Mouse (Mus musculus): ENCODE measurements around the gene Zbtb5.
"Not testable (repeated sequence)": the region's sequence is repeated elsewhere in the genome, so short reads cannot be mapped to it uniquely, and the experiment has no call there.

The Zbtb5 gene

DNA sequence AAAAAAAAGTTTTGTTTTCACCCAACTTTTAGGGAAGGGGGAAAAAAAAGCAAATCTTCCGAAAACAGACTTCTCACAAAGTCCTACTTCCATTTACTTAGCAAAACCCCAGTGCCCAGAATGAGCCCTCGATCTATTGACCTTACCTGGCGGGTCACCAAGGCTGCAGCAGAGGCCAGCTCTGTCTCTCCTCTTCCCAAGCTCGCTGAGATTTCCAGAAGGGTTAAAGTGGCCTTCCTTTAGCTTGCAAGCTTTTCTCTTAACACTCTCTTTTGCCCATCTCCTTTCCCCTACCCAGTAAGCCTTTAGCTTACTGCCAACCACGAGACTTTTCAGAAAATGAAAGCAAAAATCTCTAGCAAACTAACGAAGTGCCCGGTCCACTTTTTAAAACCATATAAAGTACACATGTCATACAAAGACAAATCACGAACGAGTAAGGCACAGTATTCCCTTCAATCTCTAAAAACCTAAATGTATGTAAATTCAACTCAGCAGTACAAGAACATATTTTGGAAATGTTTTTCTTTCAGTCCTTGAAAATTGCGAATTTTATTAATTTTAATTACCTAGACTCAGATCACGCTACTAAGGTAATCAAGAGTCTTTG is 1.3 kb downstream of the Zbtb5 start:
- DNase-seq, result peak; percentile 40 to 52

DNA sequence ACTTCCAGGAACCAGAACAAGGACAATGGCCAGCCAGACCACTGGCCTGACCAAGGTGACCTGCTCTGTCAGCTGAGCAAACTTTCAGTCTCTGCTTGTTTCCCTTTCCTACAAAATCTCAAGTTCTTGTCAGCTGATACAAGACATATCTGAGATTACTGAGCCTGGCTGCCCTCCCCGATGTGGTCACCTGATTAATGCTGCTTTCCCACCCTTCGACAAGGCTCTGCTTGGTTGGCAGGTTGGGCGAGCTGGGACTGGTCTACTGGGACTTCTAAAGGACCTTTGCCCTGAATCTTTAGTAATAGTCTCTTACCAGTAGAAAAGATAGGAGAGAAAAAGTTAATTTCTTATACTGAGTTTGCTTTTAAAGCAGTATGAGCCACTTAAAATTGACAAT is 6.8 kb downstream of the Zbtb5 start:
- DNase-seq, result no peak

DNA sequence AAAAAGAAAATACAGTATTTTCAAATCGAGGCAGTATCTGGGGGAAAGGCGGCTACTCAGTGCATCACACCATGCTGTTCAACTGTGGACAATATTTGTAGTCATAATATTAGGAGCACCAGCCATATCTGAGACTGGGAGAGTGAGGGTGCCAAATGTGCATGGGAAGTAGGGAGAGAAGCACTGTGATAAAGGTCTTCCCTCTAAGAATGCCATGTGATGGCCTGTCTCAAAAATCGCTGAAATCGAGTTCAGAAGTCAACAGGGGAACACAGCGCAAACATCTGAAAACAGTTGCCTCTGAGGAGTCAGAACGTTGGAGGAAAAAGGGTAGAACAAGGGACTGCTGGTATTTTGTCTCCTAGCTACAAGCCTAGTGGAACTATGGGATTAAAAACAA is 12.2 kb downstream of the Zbtb5 start:
- no peak for DNase-seq

DNA sequence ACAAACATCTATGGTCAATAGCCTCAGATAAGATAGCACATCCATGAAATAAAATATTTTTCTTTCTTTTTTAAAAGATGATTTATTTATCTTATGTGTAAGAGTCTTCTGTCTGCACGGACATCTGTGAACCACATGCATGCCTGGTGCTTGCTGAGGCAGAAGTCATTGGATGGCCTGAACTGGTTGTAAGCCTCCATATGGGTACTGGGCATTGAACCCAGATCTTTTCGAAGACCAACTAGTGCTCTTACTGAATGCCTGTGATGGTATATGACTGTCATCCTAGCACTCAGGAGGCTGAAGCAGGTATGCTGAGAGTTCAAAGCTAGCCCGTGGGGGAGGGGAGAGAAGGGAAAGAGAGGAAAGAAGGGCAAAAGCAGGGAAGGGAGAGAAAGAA is 14.1 kb downstream of the Zbtb5 start:
- DNase-seq, result peak in 1 of 2 experiments; percentile 55

DNA sequence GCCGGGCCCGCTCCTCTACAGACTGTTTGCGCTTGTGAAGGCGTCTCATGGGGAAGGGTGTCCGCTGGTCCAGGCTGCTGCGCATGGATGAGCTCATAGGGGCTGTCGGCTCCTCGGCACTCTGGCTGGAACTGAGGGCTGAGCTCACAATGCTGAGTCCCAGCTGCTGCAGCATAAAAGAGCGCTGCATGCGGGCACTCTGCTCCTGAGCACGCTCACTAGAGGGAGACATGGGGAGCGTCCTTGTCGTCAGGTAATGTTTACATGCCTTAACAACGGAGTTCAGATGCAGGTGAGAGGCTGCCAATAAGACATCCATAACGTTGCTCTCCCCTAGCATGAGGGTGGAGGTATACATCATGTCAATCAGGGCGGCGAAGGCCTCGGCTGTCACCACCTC is 17.4 kb downstream of the Zbtb5 start:
- DNase-seq, result no peak

DNA sequence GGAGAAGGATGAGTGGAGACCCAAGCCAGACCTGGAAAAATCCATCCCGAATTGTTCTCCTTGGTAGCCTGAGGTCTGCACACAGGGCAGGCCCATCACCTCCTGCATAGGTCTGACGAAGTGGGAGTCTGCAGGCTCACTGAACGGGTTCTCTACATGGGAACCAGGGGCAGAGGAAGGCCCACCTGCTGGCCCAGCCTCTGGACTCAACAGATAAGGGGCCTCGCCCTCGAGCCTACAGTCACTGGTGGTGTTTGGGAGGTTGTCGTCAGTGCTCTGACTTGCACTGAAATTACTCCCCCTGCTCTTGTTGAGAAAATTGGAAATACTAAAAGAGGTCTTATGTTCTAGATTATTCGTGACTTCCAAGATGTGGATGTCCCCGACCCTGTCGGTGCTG is 18.4 kb downstream of the Zbtb5 start:
- no peak for DNase-seq

DNA sequence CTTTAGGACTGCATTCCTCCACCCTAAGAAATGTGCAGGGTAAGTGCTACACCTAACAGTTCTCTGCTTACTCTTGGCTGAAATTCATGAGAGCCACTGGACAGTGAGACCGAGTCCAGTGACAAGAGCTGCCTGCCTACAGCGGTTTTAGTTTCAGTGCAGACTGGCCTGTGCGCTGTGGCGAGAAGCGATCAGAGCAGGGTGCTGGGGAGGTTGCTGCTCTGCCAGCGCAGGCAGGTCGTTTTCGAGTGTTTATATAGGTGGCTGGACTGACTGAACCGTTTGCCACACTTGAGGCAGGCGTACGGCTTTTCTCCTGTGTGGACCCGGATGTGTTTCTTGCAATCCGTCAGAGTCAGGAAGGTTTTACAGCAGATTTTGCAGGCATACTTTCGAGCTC is 19.0 kb downstream of the Zbtb5 start:
- not testable (repeated sequence) for DNase-seq

DNA sequence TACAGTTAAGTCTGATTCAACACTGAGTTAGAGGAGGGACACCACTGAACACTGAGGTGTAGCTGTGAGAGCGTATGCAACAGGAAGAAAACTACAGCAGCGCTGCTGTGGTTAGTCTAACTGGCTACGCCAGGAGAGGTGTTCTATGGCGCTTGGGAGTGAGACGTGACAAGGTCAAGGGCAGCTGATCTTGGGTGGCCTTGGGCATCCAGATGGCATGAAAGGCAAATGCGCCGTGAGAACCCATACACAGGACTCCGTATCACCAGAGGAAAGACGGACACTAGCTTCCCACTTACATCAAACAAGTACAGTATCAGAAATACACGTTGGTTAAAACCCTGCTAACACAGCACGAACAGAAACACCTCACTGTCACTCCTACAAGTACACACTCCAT is 19.9 kb downstream of the Zbtb5 start:
- DNase-seq, result not testable (repeated sequence)

DNA sequence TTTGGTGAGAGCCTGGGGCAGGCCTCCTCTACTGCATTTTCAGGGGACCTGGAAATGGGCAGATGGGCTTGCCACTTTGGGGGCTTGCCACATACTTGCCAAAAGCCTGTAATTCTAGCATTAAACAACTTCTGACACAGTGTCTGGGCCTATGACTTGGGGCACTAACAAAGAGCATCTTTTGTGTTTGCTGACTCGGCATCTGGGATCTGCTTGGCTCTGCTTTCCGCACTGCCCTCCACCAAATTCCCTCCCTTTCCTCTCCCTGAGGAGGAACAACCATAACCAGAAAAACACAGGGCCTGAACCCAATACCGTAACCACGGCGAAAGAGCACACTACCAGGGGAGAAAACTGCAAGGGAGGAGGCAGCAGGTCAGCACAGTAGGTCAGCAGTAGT is 21.7 kb downstream of the Zbtb5 start:
- no peak for DNase-seq

DNA sequence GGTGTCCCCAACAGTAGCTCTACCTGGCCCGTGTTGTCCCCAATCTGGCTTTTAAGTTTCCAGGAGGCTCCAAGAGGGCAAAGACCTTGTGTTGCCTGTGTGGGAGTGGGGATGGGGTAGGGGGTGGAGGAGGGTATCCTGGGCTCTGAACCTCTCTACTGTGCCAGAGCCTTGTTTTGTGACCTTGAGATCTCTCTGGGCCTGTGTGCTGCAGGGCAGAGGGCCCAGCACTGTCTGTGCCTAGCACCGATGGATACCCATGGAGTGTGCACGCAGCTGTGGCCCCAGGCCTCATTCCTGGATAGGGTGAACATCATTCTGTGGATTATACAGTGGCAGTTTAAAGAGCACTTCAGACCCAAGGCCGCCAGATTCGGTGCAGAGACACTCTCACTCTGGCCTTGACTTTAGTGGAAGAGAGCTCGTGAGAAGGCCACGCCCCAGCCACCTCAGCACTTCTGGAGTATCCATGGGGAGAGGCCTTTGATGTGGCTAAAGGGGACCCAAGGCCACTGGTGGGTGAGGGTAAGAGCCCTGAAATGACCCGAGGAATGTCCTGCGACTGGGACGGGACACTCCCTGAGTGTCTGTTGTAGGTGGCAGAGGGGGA is 29.0 kb downstream of the Zbtb5 start:
- no peak for DNase-seq

DNA sequence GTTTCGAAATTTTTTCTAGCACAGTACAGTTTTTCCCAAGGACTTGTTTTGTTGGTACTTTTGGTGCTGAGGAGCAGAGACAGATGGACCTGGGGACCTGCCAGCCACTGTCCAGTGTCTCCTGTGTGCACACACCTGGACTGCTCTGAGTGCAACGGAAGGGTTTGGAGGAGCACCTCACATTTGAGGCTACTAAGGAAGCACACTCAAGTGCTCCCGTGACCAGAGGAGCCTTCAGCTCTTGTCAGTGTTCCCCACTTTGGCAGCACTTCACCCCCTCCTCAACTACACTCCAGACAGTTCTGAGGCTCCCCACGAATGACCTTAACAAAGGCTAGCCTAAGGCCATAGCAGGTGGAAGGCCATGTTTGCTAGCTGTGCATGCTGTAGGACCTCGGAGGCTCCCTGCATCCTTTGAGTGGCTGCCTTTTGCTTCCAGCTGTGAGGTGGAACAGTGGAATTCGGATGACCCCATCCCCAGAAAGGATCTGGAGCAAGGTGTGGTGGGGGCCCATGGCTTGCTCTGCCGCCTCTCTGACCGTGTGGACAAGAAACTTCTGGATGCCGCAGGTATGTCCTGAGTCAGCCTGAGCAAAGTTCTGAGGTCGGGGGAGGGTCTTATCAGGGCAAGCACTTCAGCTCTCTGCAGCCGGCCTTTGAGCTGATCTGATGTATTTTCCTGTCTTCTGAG is 29.6 kb downstream of the Zbtb5 start:
- no peak for DNase-seq

DNA sequence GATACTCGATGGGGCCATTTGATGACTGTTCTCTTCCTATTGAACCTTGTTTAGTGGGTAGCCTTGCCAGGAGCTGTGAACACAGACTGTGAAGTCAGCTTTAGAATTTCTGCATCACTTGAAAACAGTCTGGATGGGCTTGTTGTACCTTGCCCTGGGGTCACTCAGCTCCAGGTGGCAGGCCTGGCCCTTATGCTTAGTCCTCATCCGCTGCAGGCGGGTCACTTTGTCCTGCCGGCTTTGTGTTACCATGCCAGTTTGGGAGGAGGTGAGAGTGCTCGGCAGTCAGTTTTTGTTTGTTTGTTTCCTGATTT is 30.3 kb downstream of the Zbtb5 start:
- peak; percentile 30 to 31 for DNase-seq

DNA sequence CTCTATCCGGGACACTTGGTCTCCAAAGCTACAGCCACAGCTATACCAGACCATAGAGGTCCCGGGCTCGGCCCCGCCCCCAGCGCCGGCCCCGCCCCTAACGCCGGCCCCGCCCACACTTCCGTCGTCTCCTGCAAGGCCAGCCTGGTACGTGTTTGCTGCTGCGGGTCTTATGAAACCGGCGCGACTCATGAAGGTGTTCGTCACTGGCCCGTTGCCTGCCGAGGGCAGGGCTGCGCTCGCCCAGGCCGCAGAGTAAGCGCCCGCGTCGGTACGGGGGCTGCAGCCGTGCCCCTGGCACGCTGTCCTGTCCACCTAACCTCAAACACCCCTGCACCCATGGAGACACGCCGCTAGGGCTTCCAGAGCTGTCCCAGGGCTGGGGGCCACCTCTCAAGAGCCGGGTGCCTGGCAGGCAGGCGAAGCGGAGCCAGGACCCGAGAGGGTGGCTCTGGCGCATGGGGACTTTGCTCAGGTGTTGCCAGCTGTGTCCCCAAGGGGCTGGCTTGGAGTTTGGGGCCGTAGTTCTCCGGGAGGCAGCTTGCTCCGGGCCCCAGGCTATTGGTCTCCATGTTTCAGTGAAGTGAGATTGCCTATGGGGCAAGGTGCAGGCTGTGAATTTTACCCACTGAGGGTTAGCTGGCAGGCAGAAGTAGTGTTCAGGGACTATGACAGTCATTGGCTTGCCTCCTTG is 30.8 kb downstream of the Zbtb5 start, which contains the start of gene Grhpr:
Grhpr (plus strand) TSS at position 116 of the 694 bp plus-strand sequence.
- DNase-seq, result peak; percentile 77 to 80

DNA sequence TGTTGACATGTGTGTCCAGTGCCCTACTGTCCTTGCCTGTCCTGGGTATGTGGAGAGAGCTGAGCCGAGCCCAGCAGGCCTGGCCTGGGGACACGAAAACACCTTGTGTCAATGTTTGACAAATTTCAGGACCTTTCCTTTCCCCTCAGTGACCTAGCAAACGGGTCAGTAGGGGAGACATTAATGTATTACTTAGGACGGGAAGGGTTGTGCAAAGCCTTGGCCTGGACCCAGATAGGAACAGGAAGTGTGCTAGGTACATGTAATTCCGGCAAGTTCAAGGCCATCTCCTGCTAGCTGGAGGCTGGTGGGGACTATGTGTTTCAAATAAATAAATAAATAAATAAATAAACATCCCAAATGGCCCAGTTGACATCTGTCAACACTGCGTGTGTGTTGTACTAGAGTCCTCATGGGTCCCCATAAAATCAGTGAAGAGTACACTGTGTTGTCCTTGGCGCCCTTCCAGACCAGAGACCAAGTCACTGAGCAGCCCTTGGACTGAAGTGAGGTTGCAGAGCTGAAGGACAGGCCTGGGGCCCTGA is 32.3 kb downstream of the Zbtb5 start:
- no peak for DNase-seq

DNA sequence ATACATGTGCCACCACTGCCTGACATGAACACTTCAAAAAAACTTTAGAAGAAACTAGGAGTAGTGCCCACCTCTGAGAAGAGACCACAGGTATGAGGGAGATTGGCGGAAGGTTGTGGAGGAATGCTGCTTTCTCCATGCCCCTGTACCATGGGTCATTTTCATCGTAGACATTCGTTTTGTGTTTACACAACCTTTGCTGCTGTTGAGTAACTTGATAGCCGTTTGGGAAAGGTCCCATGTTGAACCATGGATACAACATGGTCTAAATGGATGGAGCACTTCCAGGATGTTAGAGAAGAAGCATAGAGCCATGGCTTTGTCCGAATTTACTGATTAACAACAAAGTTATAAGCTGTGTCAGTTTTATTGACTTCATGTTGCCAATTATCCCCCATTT is 34.0 kb downstream of the Zbtb5 start:
- no peak for DNase-seq

DNA sequence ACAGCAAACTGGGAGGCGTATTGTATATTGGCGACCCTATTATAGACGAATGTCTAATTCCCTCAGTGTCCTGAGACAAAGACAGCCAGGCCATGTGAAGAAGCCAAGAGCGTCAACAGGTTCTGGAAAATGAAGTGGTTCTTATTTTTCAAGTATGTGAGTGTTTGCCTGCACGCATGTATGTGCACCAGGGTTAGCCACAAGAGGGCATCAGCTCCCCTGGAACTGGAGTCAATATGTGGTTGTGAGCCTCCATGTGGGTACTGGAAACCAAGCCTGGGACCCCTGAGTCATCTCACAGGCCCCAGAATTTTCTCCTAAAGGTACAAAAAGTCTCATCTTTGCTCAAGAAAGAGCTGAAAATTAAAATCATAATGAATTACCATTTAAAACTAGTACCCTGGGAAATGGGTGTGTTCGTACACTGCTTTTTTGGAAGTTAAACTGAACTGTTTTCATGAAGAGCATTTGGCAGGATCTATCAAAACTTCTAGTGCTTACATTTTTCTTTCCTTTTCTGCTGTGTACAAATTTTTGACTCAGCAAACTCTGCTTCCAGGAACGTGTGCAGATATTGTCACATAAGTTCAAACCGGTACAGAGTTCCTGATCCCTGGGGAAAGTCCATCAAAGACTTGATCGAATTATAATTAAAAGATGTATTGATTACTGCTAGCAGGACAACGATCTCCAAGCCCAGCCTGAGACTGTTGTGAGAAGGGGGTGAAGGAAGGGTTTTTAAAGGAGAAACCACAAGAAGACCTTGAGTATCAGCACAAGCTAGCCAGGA is 35.1 kb downstream of the Zbtb5 start:
- no peak for DNase-seq

DNA sequence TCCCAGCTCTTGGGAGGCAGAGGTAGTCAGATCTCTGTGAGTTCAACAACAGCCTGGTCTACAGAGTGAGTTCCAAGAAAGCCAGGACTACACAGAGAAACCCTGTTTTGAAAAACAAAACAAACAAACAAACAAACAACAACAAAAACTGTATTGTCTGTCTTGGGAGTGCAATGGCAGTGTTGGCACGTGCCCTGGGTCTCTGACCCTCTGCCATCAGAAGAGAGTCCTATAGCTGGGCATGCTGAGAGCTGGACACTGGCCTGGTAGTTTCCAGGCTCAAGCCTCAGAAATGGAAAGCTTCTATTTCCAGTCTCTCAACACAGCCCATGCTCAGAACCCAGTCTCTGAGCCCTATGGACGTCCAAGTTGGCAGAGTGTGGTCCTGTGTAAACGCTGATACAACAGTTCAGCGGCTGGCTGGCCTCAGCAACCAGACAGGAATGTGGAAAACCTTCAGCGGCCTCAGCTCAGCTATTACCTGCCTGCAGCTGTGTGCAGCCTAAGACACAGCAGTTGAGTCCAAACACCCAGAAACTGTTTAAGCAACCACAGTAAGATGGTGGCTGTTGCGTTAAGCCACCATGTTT is 36.1 kb downstream of the Zbtb5 start:
- no peak for DNase-seq

DNA sequence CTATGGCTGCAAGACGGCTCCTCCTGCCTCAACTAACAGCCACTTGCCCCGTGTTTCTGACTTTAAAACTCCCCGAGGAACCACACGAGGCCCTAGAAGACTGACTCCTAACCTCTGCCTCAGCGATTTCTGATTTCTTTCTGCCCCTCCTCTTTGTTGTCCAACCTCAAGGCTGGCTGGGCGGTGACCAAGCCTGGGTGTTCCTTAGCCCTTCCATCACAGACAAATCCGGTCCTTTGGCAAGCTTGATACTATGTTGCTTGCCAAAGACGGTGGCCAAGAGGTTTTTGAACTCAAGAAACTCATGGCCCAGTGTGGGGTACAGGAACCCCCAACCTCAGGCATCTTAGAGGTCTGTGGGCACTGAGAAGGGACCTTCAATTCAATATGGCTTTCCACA is 37.9 kb downstream of the Zbtb5 start:
- peak in 1 of 2 experiments; percentile 32 for DNase-seq

DNA sequence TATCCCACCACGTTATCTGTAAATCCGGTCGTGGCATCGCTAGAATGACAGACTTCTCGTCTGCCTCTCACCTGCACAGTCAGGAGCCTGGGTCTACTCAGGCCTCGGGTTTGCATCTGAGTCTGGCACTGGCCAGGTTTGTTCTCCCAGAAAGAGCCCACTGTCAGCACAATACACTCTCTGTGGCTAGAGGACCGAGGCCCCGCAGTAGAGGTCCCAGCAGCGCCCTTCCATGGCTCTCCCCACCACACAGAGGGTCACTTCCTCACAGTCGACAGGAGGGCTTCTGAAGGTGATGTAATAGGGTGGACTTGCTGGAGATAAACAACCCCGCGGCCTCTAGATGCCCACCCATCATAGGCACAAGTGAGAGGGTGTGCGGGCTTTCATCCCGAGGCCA is 38.3 kb downstream of the Zbtb5 start:
- DNase-seq, result no peak

DNA sequence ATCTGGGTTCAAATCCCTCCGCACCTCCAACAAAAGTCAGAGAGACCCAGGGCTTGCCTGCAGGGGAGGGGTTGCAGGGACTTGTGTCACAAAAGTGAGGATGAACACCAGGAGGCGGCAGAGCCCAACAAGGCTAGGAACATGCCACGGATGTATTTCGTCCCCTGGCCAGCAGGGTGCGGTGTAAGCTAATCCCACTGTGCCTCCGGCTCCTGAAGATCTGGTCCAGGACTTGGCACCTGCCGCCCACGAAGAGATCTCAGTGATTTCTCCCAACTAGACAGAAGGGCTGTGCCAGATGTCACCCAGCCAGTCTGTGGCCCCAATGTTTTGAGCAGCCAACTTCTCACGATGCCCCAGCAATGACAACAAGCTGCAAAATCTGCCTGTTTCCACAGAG is 38.8 kb downstream of the Zbtb5 start:
- DNase-seq, result peak; percentile 90 to 96

DNA sequence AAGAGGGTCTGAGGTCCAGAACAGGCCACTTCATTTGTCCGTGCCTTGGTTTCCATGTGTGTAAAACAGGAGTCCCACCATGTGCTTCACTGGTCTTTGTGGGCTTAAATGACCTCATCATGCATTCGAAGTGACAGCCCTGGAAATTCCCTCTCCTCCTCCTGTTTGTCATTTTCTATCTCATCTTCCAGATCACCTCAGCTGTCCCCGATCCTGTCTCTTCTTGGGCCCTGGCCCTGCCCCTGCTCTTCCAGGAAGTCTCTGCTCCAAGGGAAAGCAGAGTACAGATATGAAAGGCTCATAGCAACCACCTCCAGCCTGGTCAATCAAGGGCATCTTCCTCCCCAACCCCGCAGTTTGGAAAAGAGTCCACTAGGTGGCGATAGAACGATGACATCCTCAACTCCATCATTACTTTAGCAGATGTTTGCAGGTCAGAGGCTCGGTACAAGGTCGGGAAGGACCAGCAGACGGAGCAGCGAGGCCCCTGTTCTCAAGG is 41.6 kb downstream of the Zbtb5 start:
- DNase-seq, result peak; percentile 67 to 79

DNA sequence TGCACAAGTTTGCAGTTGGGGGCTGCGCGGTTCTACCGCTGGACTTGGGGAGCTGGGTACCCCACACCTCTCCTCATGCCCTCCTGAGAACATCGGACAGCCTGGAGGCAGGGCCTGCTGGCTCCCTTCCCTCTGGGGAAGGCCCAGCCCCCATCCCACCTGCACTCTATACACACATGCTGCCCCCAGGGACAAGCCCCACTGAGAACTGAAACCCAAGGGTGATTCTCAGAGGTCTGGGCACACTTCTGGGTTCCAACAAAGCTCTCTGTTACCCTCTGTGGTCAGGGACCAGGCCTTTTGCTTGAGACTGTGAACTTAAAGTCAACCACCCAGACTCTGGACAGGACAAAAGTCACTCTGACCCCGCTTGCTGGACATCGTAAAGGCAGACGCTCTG is 42.2 kb downstream of the Zbtb5 start:
- no peak for DNase-seq

All from cerebellum, postnatal 14 days (tissue).